Mouse (Mus musculus) ES-Bruce4 (cell line): ENCODE measurements around the gene Setd7.

ENCODE experiments used
- CTCF ChIP-seq: IDR thresholded peaks from one replicate; pipeline ENCODE4 v1.8.1; 2011; ENCODE audit warnings: low read depth, low read length
- EP300 ChIP-seq: IDR thresholded peaks from 2 replicates; pipeline ENCODE4 v1.6.1; 2011; ENCODE audit warnings: low read depth, low read length; ENCODE audit not compliant: insufficient read depth
- POLR2A ChIP-seq: IDR thresholded peaks from one replicate; pipeline ENCODE4 v1.8.1; 2011; ENCODE audit warnings: low read length; ENCODE audit not compliant: insufficient read depth

DNA sequence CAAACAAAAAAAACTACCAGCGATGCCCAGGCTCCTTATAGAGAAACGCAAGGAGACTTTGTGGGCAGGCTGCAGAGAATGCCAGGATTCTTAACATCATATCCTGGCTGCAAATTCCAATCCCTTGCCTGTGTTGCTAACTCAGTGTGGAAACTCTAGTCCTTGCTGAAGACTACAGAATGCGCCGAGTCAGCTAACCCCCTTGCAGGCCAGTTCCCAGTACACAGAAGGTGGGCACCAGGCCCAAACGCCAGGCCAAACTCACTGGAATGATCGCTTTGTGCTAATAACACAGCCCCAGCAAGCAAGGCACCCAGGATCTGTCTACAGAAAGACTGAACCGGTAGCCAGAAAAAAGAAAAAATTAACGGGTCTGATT lies 7.2 kb downstream of the Setd7 start:
- no peak for TF ChIP-seq CTCF
- no peak for TF ChIP-seq POLR2A
- TF ChIP-seq EP300 = no peak
